Mouse (Mus musculus): Measurements from ENCODE around the gene Aars. TPM values are rescaled to one million over a fixed set of nuclear protein-coding genes. Genes with fewer than 3 reads are reported as not detected.

The Aars gene
- 23.9 and 25.1 TPM in 2 replicates for polyA plus RNA-seq (2012; rRNA removed)

GRCm38 (mm10) chr8:111032916-111033315 is at the start of gene Aars:
Aars (plus strand) TSS chr8:111033144.

GRCm38 (mm10) chr8:110997547-110998531 is 35.1 kb upstream of the Aars start, which contains the start of gene Ddx19a:
Ddx19a (minus strand) TSS chr8:110997800.

GRCm38 (mm10) chr8:111031572-111031971 is 1.4 kb upstream of the Aars start, which contains the start of gene Ddx19b:
Ddx19b (minus strand) TSS chr8:111031751.

GRCm38 (mm10) chr8:111056158-111056663 is 23.3 kb downstream of the Aars start, which contains the start of gene Exosc6:
Exosc6 (plus strand) TSS chr8:111056339.

DNA sequence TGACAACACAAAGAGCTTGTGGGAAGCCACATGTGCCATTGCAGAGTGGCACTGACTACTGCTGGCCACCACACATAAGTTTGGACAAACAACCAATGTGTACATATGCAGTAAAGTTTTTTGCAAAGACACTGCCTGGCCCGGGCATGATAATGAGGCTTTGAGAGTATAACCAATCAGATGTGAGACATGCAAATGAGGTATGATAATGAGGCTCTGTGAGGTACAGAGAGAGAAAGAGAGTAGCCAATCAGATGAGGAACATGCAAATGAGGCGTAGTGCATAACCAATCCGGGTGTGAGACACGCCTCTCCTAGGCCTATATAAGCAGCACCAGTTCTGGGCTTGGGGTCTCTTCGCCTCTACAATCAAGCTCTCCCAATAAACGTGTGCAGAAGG is 59.4 kb downstream of the Aars start, which contains the start of gene Clec18a:
Gene Clec18a (minus strand): TSS at position 101 of the 400 bp plus-strand sequence.

GRCm38 (mm10) chr8:111093865-111094718 is 61.1 kb downstream of the Aars start, which contains the start of gene Pdpr:
Pdpr (plus strand) TSS chr8:111094630.

Other genes with a start within 250 kb of the Aars start
- 0.19 and 0.32 TPM in 2 replicates for gene Il34, start 227.2 kb upstream of the Aars start, polyA plus RNA-seq (2012; rRNA removed)
- 16.6 and 17.2 TPM in 2 replicates for gene Cog4, start 186.5 kb upstream of the Aars start, polyA plus RNA-seq (2012; rRNA removed)
- 24.7 and 26.9 TPM in 2 replicates for gene Sf3b3, start 186.4 kb upstream of the Aars start, polyA plus RNA-seq (2012; rRNA removed)
- 2.8 and 3.2 TPM in 2 replicates for gene Fuk, start 130.7 kb upstream of the Aars start, polyA plus RNA-seq (2012; rRNA removed)
- gene St3gal2, start 113.2 kb upstream of the Aars start, polyA plus RNA-seq (2012; rRNA removed), result 7.1 and 7.9 TPM in 2 replicates
- gene Ddx19a, start 35.3 kb upstream of the Aars start, polyA plus RNA-seq (2012; rRNA removed), result 20.3 and 21.2 TPM in 2 replicates
- 3.6 and 4.3 TPM in 2 replicates for gene Ddx19b, start 1.4 kb upstream of the Aars start, polyA plus RNA-seq (2012; rRNA removed)
- gene Exosc6, start 23.2 kb downstream of the Aars start, polyA plus RNA-seq (2012; rRNA removed), result 1.9 and 2.4 TPM in 2 replicates
- gene Clec18a, start 59.3 kb downstream of the Aars start, polyA plus RNA-seq (2012; rRNA removed), result not detected in 2 replicates
- 2.0 and 2.2 TPM in 2 replicates for gene Pdpr, start 61.5 kb downstream of the Aars start, polyA plus RNA-seq (2012; rRNA removed)
- 7.9 and 9.4 TPM in 2 replicates for gene Glg1, start 226.1 kb downstream of the Aars start, polyA plus RNA-seq (2012; rRNA removed)

Measured in liver, embryonic 18 days (tissue).